Mouse (Mus musculus) heart, embryonic 12.5 days (tissue): ENCODE measurements around the gene Rapgef5. TPM values are rescaled to one million over a fixed set of nuclear protein-coding genes. Genes with fewer than 3 reads are reported as not detected.

ENCODE experiments used
- ATAC-seq: fragments of 200-750 bp; cut with Nextera tagmentation; 2 replicates; pipeline ENCODE4 v1.8.0; 2017; ENCODE audit warnings: moderate TSS enrichment, moderate library complexity; ENCODE audit not compliant: insufficient number of reproducible peaks, low FRiP score
- H3K27ac ChIP-seq: fragments of 300-500 bp; sonication (generic); 2 replicates; pipeline ENCODE4 v1.5.1; 2016; ENCODE audit warnings: mild to moderate bottlenecking, moderate library complexity; ENCODE audit not compliant: poor library complexity, severe bottlenecking
- H3K27me3 ChIP-seq: fragments of 300-500 bp; sonication (generic); replicated peaks from 2 replicates; pipeline ENCODE4 v1.6.1; 2016; ENCODE audit warnings: mild to moderate bottlenecking, moderate library complexity
- H3K36me3 ChIP-seq: fragments of 300-500 bp; sonication (generic); 2 replicates; pipeline ENCODE4 v1.6.1; 2016; ENCODE audit warnings: mild to moderate bottlenecking, moderate library complexity
- H3K4me1 ChIP-seq: fragments of 300-500 bp; sonication (generic); replicated peaks from 2 replicates; pipeline ENCODE4 v1.6.1; 2016; ENCODE audit warnings: mild to moderate bottlenecking
- H3K4me2 ChIP-seq: fragments of 300-500 bp; sonication (generic); 2 replicates; pipeline ENCODE4 v1.6.1; 2016; ENCODE audit warnings: mild to moderate bottlenecking, moderate library complexity
- H3K4me3 ChIP-seq: fragments of 300-500 bp; sonication (generic); 2 replicates; pipeline ENCODE4 v1.5.1; 2016; ENCODE audit warnings: mild to moderate bottlenecking
- H3K9ac ChIP-seq: fragments of 300-500 bp; sonication (generic); 2 replicates; pipeline ENCODE4 v1.6.1; 2016; ENCODE audit warnings: mild to moderate bottlenecking, moderate library complexity
- H3K9me3 ChIP-seq: fragments of 300-500 bp; sonication (generic); replicated peaks from 2 replicates; pipeline ENCODE4 v1.6.1; 2016; ENCODE audit warnings: mild to moderate bottlenecking, moderate library complexity
- WGBS: fragments of 180-500 bp; shearing (Covaris S2); methylation state at CpG from one replicate; pipeline ENCODE4 v1.1.7; 2016; 5-methylcytosine and 5-hydroxymethylcytosine counted together
- polyA plus RNA-seq: library from polyadenylated mRNA; unstranded; fragments of >200 nt; fragmentation: Nextera tagmentation; extraction: Ambion mirVana; gene quantifications from 2 replicates; pipeline ENCODE4 v1.2.1, GENCODE M21; 2016

Gene Rapgef5
- polyA plus RNA-seq, 1 experiment from 2014 or later = 22.7 TPM

DNA sequence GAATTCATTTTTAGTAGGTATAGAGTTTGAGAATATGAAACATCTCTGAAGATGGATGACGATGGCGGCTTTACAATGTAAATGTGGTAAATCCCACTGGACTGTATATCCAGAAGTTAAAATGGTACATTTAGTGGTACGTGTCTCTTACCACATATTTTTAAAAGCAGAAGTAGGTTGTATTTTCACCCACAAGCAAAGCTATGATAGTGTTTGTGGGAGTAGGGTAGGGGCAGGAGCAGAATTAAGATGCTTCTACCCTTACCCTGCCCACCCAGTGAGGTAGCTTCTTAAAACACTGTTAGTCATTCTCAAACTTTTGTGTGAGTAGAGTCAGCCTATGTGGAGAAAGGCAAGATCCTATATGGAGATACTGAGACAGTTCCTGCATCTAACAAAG is 13.4 kb upstream of the Rapgef5 start:
- H3K27ac ChIP-seq = no peak overlapping the region
- no peak for ATAC-seq
- no peaks in the 10 kb centered on the region for H3K36me3 ChIP-seq
- WGBS = 87% methylated on average over 3 of the region's 3 CpGs
- H3K4me1 ChIP-seq = 0 out of 2 replicates have a peak, but pooled peaks cover 5% of the 10 kb centered on the region
- no peaks in the 10 kb centered on the region for H3K27me3 ChIP-seq
- H3K9me3 ChIP-seq = no peaks in the 10 kb centered on the region
- no peak overlapping the region for H3K9ac ChIP-seq
- H3K4me2 ChIP-seq = no peak overlapping the region
- H3K4me3 ChIP-seq = no peak overlapping the region

DNA sequence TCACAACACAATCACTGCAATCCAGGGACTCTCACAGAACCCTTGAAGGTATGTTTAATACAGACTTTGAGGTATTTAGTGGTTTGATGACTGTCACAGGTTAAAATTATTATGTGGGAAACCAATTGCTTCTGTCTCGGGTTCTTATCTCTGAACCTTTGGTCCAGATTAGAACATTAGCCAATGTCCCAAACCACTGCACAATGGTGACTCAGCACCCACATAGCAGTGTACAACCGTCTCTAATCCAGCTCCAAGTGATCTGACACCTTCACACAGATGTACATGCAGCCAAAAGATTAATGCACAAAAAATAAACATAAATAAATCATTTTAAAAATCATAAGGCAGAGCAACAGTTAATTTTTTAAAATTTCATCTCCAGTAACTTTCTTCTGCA is 11.1 kb upstream of the Rapgef5 start:
- WGBS = 36% methylated on average over 2 of the region's 2 CpGs
- H3K9me3 ChIP-seq = no peaks in the 10 kb centered on the region
- no peak overlapping the region for H3K27ac ChIP-seq
- H3K4me2 ChIP-seq = no peak overlapping the region
- 0 out of 2 replicates have a peak, but pooled peaks cover 5% of the 10 kb centered on the region for H3K4me1 ChIP-seq
- no peak overlapping the region for H3K9ac ChIP-seq
- no peaks in the 10 kb centered on the region for H3K27me3 ChIP-seq
- no peak for ATAC-seq
- no peak overlapping the region for H3K4me3 ChIP-seq
- no peaks in the 10 kb centered on the region for H3K36me3 ChIP-seq

DNA sequence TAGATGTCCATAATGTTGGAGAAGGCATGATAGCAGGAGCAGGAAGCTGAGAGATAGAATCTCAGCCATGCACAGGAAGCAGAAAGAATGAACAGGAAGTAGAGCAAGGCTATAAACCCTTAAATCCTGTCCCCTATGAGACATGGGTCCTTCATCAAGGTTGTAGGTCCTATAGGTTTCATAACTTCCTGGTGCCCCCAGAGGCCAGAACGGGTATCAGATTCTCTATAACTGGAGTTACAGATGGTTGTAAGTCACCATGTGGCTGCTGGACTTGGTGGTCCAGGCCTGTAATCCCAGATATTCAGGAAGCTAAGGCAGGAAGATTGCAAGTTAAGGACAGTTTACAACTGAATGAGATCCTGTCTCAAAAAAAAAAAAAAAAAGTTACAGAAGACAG is 8.5 kb upstream of the Rapgef5 start:
- no peaks in the 10 kb centered on the region for H3K36me3 ChIP-seq
- no peak for ATAC-seq
- H3K4me3 ChIP-seq = no peak overlapping the region
- H3K4me1 ChIP-seq = no peaks in the 10 kb centered on the region
- WGBS = 50% methylated on average over 1 of the region's 1 CpGs
- no peak overlapping the region for H3K4me2 ChIP-seq
- no peaks in the 10 kb centered on the region for H3K27me3 ChIP-seq
- no peak overlapping the region for H3K9ac ChIP-seq
- H3K27ac ChIP-seq = no peak overlapping the region
- H3K9me3 ChIP-seq = no peaks in the 10 kb centered on the region

DNA sequence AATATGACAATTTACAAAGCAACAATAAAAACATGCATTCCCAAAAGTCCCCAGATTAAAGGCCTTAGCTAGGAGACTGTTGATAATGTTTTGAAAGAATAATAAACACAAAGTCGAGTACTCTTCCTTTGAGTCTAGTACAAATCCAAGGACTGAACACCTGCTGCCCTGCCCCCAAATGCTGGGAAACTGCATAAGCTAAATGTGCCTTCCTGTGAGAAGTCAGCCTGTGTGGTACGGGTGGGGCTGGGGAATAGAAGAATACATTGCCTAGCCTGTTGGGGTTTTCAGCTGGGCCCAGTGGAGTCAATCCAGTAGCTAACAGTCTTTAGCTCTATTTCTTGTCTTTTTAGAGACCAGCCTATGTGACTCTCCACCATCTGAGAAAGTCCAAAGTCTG is 6.4 kb upstream of the Rapgef5 start:
- H3K27me3 ChIP-seq = no peaks in the 10 kb centered on the region
- H3K36me3 ChIP-seq = no peaks in the 10 kb centered on the region
- H3K4me2 ChIP-seq = no peak overlapping the region
- no peaks in the 10 kb centered on the region for H3K4me1 ChIP-seq
- no peak overlapping the region for H3K4me3 ChIP-seq
- H3K9ac ChIP-seq = no peak overlapping the region
- ATAC-seq = no peak
- no peak overlapping the region for H3K27ac ChIP-seq
- 53% methylated on average over 2 of the region's 2 CpGs for WGBS
- no peaks in the 10 kb centered on the region for H3K9me3 ChIP-seq

DNA sequence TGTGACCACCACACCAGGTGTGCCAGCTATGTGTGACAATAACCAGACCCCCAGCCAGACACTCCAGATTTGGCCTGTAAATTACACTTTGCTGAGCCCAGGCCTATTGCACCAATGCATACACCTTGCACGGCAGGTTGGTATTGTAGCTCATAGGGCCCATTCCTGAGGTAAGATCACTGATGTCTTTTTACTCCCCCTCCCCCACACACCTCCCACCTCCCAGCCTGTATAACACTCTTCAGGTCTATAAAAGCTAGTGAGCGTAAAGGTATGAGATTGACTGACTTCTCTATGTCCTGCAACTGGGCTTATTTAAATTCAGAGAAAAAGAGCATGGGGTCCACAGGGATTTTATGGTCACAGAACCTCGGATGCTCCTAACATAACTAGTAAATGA is 3.8 kb upstream of the Rapgef5 start:
- H3K9me3 ChIP-seq = no peaks in the 10 kb centered on the region
- no peak overlapping the region for H3K9ac ChIP-seq
- no peaks in the 10 kb centered on the region for H3K27me3 ChIP-seq
- 0 out of 2 replicates have a peak, but pooled peaks cover 3% of the 10 kb centered on the region for H3K4me1 ChIP-seq
- no peak overlapping the region for H3K4me2 ChIP-seq
- no peak overlapping the region for H3K4me3 ChIP-seq
- 85% methylated on average over 3 of the region's 3 CpGs for WGBS
- H3K36me3 ChIP-seq = no peaks in the 10 kb centered on the region
- no peak for ATAC-seq
- H3K27ac ChIP-seq = no peak overlapping the region

DNA sequence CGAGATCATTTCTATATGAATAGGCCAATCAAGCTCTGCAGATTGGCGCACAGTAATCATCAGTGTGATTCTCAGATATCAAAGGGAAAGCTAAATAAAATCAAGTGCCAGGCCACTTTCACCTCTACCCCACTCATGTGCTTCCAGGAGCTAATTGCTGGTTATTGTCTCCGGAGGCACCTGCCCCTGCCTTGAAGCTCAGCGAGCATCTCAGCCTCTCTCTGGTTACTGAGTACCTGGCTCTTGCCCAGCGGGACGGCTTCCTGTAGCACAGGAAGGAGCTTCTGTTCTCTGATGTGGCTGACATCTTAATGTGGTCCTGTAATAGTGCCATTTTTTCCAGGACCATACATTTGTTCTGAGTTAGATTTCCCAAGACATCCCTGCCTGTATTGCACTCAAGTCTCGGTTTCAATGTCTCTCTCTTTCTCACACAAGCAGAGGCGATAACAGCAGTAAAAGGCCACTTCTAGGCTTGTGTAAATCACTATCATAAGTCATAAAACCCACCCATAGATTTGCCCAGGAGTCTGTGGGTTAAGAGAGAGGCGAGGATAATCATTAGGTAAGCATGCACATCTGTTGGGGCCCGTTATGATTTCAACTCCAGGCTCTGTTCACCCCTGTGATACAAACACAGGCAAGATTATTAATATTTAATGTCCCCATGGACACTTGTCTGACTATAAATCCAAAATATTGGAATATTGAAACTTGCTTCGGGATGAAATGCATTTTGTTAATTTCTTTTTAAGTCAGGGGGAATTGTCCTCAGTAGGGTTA is 2.9 kb upstream of the Rapgef5 start:
- H3K9ac ChIP-seq = no peak overlapping the region
- H3K36me3 ChIP-seq = no peaks in the 10 kb centered on the region
- 76% methylated on average over 11 of the region's 11 CpGs for WGBS
- ATAC-seq = no peak
- H3K9me3 ChIP-seq = no peaks in the 10 kb centered on the region
- H3K4me3 ChIP-seq = no peak overlapping the region
- H3K27ac ChIP-seq = no peak overlapping the region
- H3K4me1 ChIP-seq = 0 out of 2 replicates have a peak, but pooled peaks cover 3% of the 10 kb centered on the region
- no peaks in the 10 kb centered on the region for H3K27me3 ChIP-seq
- no peak overlapping the region for H3K4me2 ChIP-seq

DNA sequence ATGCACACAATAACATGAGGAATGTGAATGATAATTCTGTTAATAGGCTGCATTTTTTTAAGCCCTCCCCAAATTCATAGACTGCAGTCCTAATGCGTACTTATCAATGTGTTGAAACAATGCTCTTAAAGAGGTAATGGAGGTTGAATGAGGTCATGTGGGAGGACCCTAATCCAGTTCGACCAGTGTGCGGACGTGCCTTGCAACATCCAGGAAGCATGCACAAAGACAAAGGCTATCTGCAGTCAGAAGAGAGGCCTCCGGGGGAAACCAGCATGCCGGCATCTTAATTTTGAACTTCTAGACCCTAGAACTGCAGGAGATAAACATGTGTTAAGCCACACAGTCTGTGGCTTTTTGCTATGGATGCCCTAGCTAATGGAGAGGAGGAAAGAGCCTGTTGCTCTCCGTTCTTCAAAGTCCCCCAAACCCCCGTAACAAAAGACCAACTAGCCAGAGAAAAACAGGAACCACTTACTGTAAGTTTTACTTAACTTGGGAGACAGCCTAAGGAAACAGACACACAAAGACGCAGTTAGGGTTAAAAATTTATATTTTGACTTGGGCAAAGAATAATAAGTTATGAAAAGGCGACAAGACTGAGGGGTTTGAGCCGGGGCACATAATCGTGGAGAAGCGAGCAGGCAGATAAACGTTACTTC is 1.1 kb downstream of the Rapgef5 start:
- ATAC-seq = no peak
- Histone ChIP-seq H3K4me3 (no peak overlapping the region), H3K36me3 (no peaks in the 10 kb centered on the region), H3K9ac (no peak overlapping the region), H3K4me1 (0 out of 2 replicates have a peak, but pooled peaks cover 3% of the 10 kb centered on the region), H3K9me3 (no peaks in the 10 kb centered on the region), H3K27me3 (no peaks in the 10 kb centered on the region), H3K4me2 (no peak overlapping the region), H3K27ac (no peak overlapping the region)
- WGBS = 52% methylated on average over 14 of the region's 14 CpGs

DNA sequence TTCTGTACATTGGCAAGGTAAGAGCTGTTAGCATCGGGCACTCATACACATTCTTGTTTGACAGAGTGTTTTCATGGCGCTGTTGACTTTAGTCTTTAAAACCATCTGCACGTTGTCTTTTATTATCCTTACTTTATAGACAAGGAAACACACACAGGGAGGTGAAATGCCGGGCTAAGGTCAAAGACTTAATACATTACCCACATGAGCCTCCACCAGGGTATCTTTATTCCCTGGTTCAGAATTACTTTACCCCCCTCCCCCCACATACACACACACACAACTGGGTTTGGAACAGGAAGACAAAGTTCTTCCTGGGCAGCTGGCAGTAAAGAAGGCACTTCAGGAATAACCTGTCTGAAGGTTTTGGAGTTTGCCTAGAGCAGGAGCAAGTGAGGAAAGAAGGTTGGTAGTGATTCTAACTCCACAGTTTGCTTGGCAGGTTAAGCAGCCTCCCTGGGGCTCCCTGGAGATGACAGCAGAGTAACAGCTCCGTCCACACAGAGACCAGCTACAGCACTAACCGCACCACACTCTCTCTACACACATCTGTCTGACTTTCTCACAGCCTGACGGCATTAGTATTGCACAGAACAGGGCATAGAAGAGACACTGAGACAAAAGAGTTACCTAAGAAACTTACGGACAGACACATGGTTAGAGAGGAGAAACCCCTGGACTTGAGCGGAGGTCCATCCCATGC is 8.2 kb downstream of the Rapgef5 start:
- Histone ChIP-seq H3K4me1 (no peaks in the 10 kb centered on the region), H3K9ac (no peak overlapping the region), H3K27me3 (no peaks in the 10 kb centered on the region), H3K4me3 (no peak overlapping the region), H3K9me3 (no peaks in the 10 kb centered on the region), H3K27ac (no peak overlapping the region), H3K4me2 (no peak overlapping the region), H3K36me3 (no peaks in the 10 kb centered on the region)
- ATAC-seq = no peak
- WGBS = 70% methylated on average over 9 of the region's 9 CpGs

DNA sequence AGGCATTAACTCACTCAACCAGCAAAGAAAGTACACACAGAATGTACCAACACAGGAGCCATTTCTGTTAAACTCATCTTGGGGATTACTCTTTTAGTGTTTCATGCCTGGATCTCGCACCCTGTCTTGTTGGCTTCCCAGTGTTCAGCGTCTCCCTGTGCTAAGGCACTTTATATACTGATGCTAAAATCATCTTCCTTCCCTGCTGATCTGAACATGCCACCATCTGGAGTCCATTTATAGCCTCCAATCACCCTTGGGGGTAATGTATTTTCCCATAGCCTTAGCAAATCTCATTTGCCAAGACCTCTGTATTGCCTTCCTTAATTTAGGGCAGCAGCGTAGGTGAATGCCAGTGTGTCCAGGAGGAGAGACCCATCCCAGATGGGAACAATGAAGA is 11.6 kb downstream of the Rapgef5 start:
- H3K4me1 ChIP-seq = no peaks in the 10 kb centered on the region
- H3K9me3 ChIP-seq = no peaks in the 10 kb centered on the region
- H3K36me3 ChIP-seq = no peaks in the 10 kb centered on the region
- H3K27me3 ChIP-seq = no peaks in the 10 kb centered on the region
- no peak overlapping the region for H3K4me3 ChIP-seq
- no peak overlapping the region for H3K9ac ChIP-seq
- 83% methylated on average over 3 of the region's 3 CpGs for WGBS
- H3K4me2 ChIP-seq = no peak overlapping the region
- no peak for ATAC-seq
- no peak overlapping the region for H3K27ac ChIP-seq

DNA sequence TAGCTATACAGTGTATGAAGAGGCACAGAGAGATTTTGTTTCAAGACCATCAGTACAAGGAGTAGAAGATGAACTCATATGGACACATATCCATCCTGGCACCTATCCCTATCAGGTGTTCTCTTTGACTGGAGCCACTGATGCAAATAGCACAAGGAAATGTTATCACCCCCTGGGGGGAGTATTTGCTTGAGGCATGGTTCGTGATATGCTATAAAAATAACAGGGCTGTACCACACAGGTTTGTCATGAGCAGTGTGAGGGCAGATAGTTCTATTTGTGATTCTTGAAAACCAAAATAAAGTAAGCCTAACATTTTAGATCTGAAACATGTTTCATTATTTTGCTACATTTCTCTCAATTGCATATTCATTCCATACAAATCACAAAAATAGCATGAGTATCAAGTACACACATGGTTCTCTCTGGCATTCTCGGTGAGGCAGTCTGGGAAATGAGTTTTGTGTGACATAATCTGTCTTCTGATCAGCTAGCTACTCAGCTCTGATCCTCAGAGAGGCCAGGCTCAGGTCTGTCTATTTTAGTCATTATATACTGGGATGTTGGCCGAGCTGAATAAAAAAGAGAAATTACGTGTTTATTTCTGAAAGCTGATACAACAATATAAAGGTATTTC is 12.3 kb downstream of the Rapgef5 start:
- H3K9me3 ChIP-seq = no peaks in the 10 kb centered on the region
- WGBS = 49% methylated on average over 4 of the region's 4 CpGs
- no peaks in the 10 kb centered on the region for H3K4me1 ChIP-seq
- no peak overlapping the region for H3K4me3 ChIP-seq
- ATAC-seq = no peak
- H3K4me2 ChIP-seq = no peak overlapping the region
- no peaks in the 10 kb centered on the region for H3K27me3 ChIP-seq
- no peak overlapping the region for H3K27ac ChIP-seq
- H3K36me3 ChIP-seq = no peaks in the 10 kb centered on the region
- H3K9ac ChIP-seq = no peak overlapping the region

DNA sequence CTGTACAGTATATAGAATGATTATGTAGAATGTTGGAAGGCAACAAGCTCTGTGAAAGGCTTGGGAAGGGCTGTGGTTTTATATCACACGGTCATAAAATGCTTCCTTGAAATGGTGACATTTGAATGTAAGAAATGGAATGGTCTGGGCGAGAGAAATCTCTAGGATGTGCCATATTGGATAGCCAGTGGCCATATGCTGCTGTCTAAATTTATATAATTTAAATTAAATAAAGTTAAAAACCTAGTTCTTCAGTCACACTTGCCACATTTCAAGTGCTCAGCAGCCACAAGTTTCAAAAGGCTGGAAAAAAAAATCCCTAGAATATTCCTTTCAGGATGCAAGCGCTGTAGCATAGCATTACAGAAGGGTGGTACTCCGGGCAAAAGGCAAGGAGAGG is 14.8 kb downstream of the Rapgef5 start:
- H3K4me1 ChIP-seq = 0 out of 2 replicates have a peak, but pooled peaks cover 4% of the 10 kb centered on the region
- no peaks in the 10 kb centered on the region for H3K36me3 ChIP-seq
- H3K27ac ChIP-seq = no peak overlapping the region
- H3K4me3 ChIP-seq = no peak overlapping the region
- no peak overlapping the region for H3K9ac ChIP-seq
- no peak for ATAC-seq
- H3K4me2 ChIP-seq = no peak overlapping the region
- 87% methylated on average over 4 of the region's 4 CpGs for WGBS
- no peaks in the 10 kb centered on the region for H3K9me3 ChIP-seq
- H3K27me3 ChIP-seq = peaks cover 8% of the 10 kb centered on the region; the same call in 1 of the 2 replicates
